Mouse (Mus musculus): ENCODE results near the gene Ttc39b.

- TF ChIP-seq MAFK (IDR thresholded peaks at IDR 0.05; ENCODE audit: insufficient read depth, low read depth, low read length) (no peak), HCFC1 (IDR thresholded peaks at IDR 0.05; ENCODE audit: borderline replicate concordance, insufficient read depth, low read length) (no peak), ZNF384 (IDR thresholded peaks at IDR 0.05; ENCODE audit: low read depth, low read length) (no peak), ZC3H11A (IDR thresholded peaks at IDR 0.05; ENCODE audit: borderline replicate concordance, low read depth, low read length) (no peak), CHD2 (IDR thresholded peaks at IDR 0.05; ENCODE audit: low read depth, low read length) (no peak)
These were observed 65.8 kb downstream of the Ttc39b start for GRCm38 (mm10) chr4:83258273-83258672.
